Mouse (Mus musculus) kidney, postnatal 14 days (tissue): ENCODE data around the gene Clic3.

Experiments used
- DNase-seq: peaks from one replicate; pipeline ENCODE4 v3.0.0; 2022; ENCODE audit warnings: mixed read lengths

Clic3 gene

DNA sequence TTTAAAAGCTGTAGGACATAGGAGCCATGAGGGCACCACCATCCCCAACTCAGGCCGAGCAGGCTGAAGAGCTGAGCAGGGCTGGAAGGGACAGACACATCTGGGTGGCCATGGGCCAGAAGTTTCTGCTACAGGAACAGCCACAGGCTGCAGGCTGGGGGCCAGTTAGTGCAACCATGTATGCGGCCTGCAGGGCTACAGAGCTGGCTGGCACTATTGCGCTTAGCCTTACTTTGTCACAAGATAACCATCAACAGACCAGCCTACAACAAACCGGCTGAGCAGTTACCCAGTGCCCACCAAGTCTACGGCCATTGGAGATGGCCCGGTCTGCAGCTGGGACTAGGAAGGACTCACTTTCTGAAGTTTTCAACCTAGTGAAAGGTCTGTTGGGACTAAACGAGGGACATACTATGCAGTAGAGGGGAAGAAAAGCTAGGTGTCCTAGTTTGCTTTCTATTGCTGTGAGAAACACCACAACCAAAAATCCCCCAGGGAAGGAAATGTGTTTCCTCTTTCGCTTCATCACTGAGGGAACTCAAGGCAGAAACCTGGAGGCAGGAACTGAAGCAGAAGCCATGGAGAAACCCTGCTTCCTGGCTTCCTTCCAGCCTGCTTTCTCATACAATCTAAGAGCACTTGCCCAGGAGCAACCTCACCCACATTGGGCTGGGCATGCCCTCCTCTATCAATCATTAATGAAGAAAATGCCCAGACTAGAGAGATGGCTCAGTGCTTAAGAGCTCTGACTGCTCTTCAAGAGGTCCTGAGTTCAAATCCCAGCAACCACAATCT, 5.6 kb upstream of the Clic3 start:
- DNase-seq = no peak

DNA sequence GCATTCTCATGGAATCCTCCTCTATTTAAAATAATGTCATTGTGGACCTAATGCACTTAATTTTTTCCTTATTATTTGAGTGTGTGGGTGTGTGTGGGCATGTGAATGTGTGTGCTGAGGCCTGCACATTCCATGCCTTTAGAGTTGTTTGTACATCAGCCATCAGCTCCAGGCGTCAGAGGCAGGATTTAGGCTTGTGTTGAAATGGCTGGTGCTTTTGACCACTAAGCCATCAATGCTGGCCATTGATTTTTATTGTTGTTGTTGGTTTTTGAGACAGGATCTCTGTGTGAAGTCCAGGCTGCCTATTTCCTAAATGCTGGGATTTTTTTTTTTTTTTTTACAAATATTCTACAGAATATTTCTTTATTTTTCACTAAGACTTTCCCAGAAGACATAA, 3.7 kb upstream of the Clic3 start:
- no peak for DNase-seq

DNA sequence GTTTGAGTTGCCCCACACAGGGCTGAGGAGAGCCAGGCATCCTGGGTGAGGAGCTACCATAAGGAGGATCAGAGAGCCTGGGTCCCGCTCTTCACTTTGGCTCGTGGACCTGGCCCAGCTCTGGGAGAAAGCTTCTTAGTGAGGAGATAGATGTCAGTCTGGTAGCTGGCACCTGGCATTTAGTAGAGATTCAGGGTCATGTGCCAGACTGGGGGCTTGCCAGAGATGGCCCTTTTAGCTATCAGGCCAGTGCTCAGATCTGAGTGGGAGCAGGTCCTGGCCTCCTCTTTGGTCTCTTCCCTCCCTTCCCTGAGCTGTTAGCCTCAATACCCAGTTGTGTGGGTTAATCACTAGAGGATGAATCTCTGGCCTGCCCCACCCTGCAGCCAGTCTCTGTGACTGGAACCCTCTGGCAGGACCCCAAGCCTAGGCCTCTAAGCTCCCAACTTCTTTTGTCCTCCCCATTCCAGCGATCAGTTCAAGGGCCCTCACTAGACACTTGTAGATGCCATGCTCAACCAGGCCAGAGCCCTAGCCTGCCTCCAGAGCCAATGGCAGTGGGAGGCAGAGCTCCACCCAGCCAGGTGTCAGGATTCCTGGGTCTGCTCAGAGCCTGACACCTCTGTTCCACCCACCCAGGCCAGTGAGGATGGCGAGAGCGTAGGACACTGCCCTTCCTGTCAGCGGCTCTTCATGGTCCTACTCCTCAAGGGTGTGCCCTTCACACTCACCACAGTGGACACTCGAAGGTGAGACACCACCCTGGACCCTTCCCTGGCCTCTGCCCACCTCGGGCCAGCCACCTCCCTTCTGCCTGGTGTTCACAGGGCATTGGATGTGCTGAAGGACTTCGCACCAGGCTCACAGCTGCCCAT, 621 bp downstream of the Clic3 start:
- DNase-seq = no peak

DNA sequence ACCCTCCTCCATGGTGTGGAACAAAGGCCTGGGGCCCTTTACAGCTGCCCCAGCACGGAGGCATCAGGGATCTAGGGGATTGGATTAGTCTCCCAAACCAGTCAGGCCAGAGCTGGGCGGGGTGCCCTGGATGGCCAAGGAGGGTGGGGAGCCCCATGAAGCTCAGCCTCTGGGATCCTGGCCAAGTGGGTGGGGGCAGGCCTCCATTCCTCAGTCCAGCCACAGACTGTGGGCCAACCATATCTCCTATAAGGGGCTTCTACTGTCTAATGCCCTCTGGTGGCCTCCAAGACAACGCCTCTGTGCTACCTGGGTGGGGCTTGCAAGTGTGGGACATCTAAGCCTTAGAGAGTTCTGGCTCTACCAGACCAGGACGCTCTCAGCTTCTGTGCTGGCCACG, 2.3 kb downstream of the Clic3 start:
- no peak for DNase-seq

DNA sequence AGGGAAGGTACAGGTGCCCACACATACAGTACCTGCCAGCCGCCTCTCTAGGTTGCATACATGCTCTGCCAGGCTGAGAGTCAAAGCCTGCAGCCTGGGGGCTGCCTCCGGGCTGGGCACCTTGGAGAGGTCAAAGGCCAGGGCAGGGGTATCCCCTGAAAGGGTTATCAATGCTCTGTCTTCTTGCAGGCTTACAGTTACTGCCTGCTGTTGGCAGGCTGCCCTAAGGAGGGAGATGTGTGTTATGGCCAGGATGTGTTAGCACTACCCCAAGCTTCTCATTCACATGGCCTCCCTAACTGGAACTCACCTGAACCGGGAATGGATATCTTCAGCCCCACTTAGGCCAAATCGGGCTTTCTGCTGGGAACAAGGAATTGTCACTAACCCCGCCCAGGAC, 3.5 kb downstream of the Clic3 start:
- DNase-seq = peak; percentile 40

DNA sequence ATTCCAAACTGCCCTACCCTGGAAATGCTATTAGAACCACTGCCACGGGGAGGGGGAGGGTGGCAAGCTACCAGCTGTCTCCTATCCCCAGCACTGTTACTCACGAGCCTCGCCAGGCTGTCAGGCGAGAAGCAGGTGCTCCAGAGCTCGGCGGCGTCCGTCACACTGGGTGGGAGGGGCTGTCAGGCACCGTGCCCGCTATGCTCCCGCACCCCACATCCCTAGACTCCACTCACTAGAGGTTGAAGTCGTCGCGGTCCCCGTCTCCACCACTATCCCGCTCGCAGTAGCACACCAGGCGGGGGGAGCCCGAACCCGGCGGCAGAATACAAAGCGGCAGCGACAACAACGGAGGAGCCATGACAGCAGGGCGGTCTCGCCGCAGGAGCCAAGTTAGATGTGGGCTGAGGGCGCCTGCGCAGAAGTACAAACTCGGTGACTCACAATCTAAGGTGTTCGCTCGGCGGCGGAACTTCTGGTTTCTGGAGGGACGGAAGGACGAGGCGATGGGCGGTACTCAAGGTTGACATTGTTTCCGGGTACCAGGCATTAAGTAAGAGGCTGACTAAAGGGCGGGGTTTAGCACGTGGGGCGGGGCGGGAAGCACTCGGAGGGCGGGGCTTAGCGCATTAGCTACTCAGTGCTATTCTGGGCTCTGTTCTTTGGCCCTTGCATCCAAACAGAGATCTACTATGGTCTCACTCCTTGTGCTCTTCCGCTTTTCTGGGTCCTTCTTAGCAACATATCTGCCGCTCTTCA, 4.1 kb downstream of the Clic3 start, which contains the start of gene Paxx:
Gene Paxx, minus strand, starts transcription at position 544 of the 759 bp plus-strand sequence.
- DNase-seq = peak; percentile 97

DNA sequence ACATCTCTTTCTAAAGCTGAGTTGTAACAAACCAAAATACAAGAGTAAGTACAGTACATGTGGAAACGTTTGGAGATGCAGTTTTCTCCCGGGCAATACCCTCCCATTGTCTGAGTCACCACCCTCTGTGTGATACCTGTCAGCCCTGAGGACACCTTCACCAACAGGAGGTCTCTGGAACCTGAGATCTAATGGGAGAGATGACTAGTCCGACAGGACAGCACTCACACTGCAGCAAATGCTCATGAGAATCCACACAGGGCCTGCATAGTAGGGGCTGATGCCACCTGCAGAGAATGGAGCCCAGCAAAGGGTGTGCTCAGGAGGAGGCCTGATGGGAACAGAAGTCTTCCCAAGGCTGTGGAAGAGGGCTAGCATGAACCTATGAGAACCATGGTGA, 4.8 kb downstream of the Clic3 start:
- no peak for DNase-seq

DNA sequence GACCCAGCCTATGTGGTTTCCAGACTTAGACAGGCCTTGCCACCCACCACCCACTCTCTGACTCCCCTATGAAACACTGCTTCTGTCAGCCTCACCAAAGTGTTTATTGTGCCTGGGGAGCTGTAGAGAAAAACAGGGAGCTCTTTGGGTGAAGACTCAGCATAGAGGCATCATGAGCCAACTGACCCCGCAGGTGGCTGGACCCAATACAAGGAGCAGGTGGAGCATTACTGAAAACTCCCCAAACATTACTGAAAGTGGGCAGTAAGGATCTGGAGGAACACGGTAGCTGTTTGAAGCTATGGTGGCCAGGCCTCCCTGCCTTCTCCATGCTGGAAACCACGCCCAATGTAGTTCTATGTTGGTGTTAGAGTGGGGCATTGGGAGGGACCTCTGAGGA, 7.0 kb downstream of the Clic3 start:
- no peak for DNase-seq

DNA sequence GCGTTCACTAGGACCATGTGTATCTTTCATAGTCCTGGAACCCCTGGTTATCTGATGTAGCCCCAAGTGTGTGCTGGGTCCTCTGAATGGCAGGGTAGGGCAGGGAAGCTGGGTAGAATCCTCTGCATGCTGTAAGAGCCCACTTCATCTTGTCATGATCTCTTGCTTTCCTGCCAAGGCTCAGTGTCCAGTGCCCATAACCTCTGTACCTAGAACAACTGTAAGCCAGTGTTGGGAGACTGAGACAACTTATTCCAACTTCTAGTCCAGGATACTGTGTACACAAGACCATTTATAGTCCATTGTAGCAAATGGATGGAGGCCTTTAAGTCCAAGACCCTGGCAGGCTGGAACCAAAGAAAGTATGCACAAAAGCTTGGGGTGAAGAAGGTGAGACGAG, 8.6 kb downstream of the Clic3 start:
- no peak for DNase-seq

DNA sequence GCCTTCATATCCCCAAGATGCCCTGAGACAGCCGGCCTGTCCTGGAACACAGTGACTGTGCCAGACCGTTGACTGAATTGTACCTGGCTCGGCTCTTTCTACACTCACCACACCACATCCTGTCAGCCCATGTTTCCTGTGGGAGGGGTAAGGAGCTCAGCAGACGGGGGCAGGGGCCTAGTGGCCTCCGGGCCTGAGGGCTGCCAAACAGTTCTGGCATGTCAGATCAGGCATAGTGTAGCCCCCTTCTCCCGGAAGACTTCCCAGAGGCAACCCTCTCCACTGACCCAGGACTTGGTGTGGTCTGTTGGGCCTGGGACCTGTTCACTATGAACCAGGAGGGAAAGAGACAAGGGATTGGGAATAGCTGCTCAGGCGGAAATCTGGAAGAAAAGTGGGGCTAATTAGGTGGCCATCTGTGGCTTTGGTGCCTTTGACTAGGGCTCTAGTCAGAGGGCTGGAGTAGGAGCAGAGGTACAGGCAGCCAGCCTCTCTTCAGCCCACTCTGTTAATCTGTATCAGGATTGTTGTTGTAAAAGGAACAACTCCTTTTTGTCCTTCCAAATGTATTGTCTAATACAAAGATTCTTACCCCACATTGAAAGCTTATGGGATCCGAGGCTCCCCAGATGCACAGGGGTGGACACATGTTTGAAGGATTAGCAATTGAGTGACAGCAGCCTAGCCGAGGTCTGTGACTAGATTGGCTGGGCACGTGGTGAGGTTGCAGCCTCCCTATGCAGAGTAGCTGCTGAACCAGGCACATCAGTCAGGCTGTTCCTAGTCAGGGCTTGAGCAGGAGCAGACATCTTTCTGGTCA, 9.4 kb downstream of the Clic3 start:
- DNase-seq = no peak

DNA sequence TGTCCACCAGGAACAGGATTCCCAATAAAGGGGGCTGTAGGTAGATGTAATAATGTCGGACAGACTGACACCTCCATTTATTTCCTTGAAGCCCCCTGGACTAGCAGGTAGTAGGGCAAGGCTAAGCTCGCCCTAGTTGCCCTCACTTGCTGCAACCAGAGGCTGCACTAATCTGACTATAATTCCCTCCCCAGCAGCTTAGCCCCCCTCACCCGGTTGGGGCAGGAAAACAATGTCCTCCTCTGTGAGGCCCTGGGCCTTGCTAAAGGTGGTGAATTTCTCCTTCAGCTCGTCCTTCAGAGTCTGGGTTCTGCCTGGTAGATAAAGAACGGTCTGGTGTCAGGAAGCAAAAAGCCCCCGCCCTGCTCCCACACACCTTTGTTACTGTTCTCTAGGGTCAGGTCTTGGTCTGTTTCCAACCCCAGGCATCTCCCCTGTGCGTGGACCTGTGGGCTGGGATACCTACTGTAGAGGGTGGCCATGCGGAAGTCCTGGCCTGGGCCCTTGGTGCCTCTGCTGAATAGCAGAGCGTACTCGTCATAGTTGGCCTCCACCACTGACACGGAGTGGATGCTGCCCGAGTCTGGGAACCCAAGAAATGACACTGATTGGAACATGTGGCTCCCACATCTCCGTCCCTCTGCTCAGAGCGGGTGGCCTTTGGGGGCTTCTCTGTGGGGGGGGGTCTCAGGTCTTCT, 11.1 kb downstream of the Clic3 start:
- no peak for DNase-seq

DNA sequence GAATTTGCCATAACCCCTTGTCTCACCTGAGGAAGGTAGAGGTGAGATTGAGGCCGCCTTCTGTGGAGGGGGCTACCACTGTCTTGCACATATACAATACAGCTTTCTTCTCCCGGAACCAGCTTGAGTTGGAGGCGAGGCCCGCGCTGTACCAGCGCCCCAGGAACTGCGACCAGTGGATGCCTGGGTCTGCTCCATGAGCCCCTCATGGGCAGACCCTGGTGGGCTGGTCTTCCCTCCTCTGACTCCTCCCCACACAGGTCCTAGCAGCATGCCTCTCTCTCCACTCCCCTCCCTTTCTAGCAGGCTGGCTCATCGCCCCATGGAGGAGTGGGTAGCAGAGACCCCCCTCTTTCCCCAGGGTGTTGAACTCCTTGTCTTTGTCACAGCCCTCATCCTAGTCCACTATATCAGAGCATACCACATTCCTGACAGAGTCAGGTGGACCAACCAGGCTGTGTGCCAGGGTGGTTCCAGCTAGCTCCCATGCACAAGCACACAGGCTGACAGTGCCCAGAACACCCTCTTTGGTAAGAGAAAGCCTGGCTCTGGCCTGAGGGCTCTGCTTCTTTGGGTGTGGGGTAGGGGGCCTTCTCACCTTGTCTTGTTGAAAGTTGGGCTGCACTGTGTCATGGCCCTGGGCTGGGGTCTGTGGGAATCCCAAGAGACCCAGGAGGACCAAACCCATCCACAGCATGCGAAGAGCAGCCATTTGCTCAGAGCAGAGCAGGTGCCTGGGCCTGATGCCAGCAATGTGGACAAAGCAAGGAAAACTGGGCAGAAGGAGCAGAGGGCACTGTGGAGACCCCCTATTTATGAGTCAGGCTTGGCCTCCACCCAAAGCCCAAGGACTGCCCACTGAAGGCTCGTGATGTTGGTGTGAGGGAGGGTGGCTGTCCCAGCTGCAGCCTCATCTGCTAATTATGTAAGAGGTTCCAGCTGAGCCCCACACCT, 12.6 kb downstream of the Clic3 start:
- peak; percentile 74 for DNase-seq

DNA sequence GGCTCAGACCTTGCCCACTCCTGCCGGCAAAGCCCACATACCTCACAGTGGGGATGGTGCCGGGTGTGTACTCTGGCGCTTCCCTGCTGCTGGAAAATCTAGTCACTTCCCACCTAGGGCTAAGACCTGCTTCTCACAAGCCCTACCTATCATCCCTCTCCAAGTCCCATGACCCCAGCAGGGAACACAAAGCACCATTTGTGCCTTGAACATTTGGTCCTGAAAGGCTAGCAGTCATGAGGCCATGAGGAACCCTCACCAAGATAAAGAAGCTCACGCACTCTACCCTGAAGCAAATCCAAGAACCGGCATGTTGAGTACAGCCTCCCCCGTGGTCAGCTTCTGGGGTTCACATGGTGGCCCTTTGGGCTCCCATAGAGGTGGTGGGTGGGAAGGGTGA, 13.3 kb downstream of the Clic3 start, which contains the start of gene Ptgds:
Gene Ptgds, minus strand, starts transcription at position 78 of the 400 bp plus-strand sequence.
- DNase-seq = no peak

DNA sequence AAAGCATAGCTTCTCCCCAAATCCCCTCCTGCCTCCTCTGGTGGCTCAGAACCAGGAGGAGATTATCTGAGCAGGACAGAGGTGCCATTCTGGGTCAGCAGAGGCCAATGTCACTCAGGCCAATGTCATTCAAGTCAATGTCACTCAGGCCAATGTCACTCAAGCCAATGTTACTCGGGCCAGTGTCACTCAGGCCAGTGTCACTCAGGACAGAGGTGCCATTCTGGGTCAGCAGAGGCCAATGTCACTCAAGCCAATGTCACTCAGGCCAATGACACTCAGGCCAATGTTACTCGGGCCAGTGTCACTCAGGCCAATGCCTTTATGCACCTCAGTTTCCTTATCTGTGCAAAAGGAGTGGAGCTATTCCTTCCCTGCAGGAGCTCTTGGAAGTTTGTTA, 15.9 kb downstream of the Clic3 start:
- DNase-seq = no peak

DNA sequence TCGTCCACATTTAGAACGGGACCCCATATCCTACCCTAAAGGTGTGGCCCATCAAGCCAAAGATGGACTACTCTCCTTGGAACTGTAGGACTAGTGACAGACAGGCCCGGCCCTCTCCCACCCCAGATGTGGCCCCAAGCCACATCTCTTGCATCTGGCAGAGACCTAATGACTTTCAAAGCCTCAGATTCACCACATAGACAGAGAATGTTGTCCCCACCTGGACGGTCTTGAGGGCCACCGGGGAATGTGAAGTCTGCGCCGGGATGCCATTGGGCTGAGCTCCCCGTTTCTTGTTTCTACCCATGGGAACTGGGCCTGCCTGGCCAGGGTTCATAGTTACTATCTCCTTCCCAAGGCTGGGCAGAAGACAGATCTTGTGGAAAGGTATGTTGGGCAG, 20.9 kb downstream of the Clic3 start:
- DNase-seq = no peak

DNA sequence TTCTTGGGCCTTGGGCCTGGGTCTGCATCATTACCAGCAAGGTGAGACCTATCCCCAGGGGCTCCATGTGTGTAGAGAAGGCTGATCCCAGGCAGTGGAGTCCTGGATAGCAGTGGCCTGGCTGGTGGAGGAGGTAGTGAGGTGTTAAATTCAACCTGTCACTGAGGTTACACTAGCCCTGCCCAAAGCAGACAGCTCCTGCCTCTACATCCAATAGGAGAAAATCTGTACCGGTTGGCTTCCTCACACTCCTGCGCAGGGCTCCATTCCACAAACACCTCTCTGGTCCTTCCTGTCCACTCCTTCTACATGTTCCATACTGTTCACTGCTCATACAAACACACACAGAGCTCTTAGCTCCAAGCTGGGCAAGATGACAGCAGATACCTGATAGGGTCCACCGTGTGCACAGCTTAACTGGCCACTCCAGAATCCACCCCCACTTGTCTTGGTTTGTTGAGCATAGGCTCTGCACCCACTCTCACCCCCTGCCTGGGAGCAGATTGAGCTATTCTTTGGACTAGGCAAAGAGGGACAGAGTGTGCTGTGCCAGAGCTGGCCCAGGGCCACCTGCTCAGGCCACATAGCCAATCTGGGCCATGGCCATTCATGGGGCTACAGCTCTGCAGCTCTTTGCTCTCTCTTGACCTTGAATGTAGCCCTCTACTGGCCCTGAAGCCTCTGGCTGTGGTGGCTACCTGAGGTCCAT, 21.5 kb downstream of the Clic3 start:
- DNase-seq = no peak

DNA sequence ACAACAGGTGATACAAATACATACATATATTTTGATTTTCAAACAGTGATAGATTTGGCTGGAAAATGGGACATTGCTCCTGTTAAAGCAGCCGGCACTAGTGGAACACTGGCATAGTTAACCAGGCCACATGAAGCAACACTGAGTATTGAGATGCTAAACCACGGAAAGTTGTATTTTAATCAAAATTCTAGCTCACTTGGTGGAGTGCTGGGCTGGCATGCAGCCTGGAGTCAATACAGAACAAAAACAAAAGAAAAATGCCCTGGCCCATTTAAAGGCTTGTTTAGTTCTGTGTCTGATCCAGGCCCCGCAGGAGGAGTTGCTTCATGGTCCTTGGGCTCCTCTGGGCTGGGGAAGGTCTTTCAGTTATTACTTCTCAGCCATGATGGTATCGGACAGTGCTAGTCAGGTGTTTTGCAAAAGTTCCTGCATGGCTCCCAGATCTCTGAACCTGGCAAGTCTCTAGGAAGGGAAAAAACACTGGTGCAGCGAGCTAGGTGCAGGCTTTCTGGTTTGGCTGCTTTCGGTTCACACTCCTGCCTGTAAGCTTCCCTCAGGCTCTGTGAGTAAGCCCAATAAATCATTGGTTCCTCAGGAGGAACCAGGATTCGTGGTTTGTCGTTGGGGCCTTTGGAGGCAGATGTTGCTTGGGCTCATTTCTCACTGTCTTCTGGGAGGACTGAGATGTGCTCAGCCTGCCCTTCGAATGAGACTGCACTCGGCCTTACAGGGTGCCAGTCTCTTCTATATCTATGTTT, 23.1 kb downstream of the Clic3 start:
- DNase-seq = no peak

DNA sequence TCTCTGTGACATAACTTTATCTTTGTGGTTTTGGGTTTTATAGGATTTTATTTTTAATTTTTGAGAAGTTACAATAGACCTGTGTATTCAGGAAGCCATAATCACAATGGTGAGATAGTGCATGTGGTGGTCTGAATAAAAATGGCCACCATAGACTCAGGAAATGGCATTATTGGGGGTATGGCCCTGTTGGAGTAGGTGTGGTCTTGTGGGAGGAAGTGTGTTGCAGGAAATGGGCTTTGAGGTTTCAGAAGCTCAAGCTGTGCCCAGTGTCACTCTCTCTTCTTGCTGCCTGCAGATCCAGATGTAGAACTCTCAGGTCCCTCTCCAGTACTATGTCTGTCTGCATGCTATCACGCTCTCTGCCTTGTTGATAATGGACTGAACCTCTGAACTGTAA, 23.9 kb downstream of the Clic3 start:
- no peak for DNase-seq

DNA sequence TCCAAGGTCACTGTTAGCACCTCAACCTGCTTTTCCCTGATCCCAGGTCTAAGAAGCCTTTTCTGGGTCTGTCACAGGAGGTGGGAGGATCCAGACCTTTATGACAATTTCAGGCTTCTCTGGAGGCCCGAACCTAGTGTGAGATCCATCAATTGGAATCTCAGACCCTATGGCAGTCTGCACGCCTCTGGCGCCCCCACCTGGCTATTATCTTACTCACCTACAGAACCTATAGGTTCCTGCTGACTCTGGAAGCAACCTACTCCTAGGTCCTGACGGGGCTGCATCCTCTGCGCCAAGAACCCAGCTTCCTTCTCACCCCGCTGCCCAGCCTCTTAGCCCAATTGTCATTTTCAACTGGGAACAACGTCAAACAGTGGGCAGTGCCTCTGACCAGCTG, 26.3 kb downstream of the Clic3 start:
- peak; percentile 44 for DNase-seq
